Mouse (Mus musculus): ENCODE results near the gene Clca1.

The Clca1 gene

GRCm38 (mm10) chr3:144974945-144975344 is 57.6 kb downstream of the Clca1 start, which contains the start of gene Clca4a:
Gene Clca4a (minus strand): TSS chr3:144975045.
- TF ChIP-seq GATA4 (IDR thresholded peaks at IDR 0.05; ENCODE audit: insufficient replicate concordance, low read length): no peak

GRCm38 (mm10) chr3:144971553-144972270 is 60.9 kb downstream of the Clca1 start:
- TF ChIP-seq GATA4 (IDR thresholded peaks at IDR 0.05; ENCODE audit: insufficient replicate concordance, low read length): no peak

GRCm38 (mm10) chr3:144969755-144970154 is 62.8 kb downstream of the Clca1 start:
- no peak for TF ChIP-seq GATA4 (IDR thresholded peaks at IDR 0.05; ENCODE audit: insufficient replicate concordance, low read length)

- no peak for TF ChIP-seq GATA4 (IDR thresholded peaks at IDR 0.05; ENCODE audit: insufficient replicate concordance, low read length)
Measured at GRCm38 (mm10) chr3:144966074-144966473, 66.5 kb downstream of the Clca1 start.
